Mouse (Mus musculus): ENCODE data around the gene Asgr1.

- TF ChIP-seq CTCF (conservative IDR thresholded peaks at IDR 0.05; ENCODE audit: low read length) (no peak), NANOG (IDR thresholded peaks at IDR 0.05; ENCODE audit: borderline replicate concordance, low read length) (no peak)
Measured at GRCm38 (mm10) chr11:70038174-70038573, 15.7 kb upstream of the Asgr1 start.
